Mouse (Mus musculus) spleen, postnatal 36 days (tissue): ENCODE data around the gene Dpm2.

Experiments used
- DNase-seq, 2 experiments: peaks; one replicate each; pipeline ENCODE4 v3.0.0; 2022; ENCODE audit warnings: low spot score in 2 of 2, mixed read lengths in 1 of 2

The Dpm2 gene

GRCm38 (mm10) chr2:32608778-32609435, 38.2 kb downstream of the Dpm2 start:
- no peak for DNase-seq

- no peak for DNase-seq
Observed at GRCm38 (mm10) chr2:32610610-32611229, 40.1 kb downstream of the Dpm2 start.

- no peak for DNase-seq
Observed at GRCm38 (mm10) chr2:32612274-32612673, 41.6 kb downstream of the Dpm2 start.

- DNase-seq: no peak
Observed at GRCm38 (mm10) chr2:32617109-32617508, 46.5 kb downstream of the Dpm2 start.

GRCm38 (mm10) chr2:32617601-32618000, 46.9 kb downstream of the Dpm2 start:
- no peak for DNase-seq

GRCm38 (mm10) chr2:32618051-32618450, 47.4 kb downstream of the Dpm2 start:
- no peak for DNase-seq

GRCm38 (mm10) chr2:32620682-32621516, 50.2 kb downstream of the Dpm2 start:
- no peak for DNase-seq

GRCm38 (mm10) chr2:32621517-32621859, 50.8 kb downstream of the Dpm2 start, which contains the start of gene Ak1:
Gene Ak1 (plus strand): TSS chr2:32621758.
- no peak for DNase-seq
